Mouse (Mus musculus): Measurements from ENCODE around the gene Clrn1. TPM values are rescaled to one million over a fixed set of nuclear protein-coding genes. Genes with fewer than 3 reads are reported as not detected.

Clrn1 gene
- not detected for polyA plus RNA-seq (2017; shearing (Covaris generic))

GRCm38 (mm10) chr3:58884801-58885573, at the start of gene Clrn1:
Gene Clrn1, minus strand, starts transcription at chr3:58885340.

GRCm38 (mm10) chr3:58822211-58822610, 62.9 kb downstream of the Clrn1 start, which contains the start of gene Mindy4b-ps:
Gene Mindy4b-ps, minus strand, starts transcription at chr3:58822311.

Other genes starting within 250 kb of the Clrn1 start
- gene Erich6, start 248.1 kb downstream of the Clrn1 start, polyA plus RNA-seq (2017; shearing (Covaris generic)), result not detected
- 53.5 TPM for gene Siah2, start 192.9 kb downstream of the Clrn1 start, polyA plus RNA-seq (2017; shearing (Covaris generic))
- not detected for gene Mindy4b-ps, start 63.0 kb downstream of the Clrn1 start, polyA plus RNA-seq (2017; shearing (Covaris generic))
- gene Med12l, start 120.5 kb upstream of the Clrn1 start, polyA plus RNA-seq (2017; shearing (Covaris generic)), result 1.3 TPM
- 157 TPM for gene Gpr171, start 216.5 kb upstream of the Clrn1 start, polyA plus RNA-seq (2017; shearing (Covaris generic))

Data from naive thymus-derived CD4-positive, alpha-beta T cell, adult 5 months (primary cell).